Comparison of ENCODE assay signal across 8 mouse cellular contexts in the genomic region with DNA sequence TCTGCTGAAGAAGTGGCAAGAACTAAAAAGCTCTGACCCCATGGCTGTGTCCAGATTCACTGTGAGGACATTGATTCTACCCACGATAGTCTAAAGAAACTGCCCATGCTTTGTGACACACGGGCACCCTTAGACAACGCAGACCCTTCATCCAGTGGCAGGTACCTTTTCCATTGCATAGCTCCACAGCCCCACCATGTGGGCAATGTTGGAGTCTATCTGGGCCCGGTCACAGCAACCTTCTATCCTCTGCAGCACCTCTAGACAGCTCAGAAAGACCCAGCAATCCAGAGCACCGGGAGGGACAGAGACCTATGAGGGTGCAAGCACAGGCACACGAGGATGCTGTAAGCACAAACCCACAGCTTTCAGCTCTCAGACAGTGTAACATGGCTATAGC. TPM values are rescaled to one million over a fixed set of nuclear protein-coding genes. Genes with fewer than 3 reads are reported as not detected.
A peak's percentile ranks its signal among the peaks of the same experiment; 100 is the strongest.
DNase-seq lines count a peak whose midpoint lies in the region; ATAC-seq lines count a peak whose summit lies in the region.

No protein-coding gene starts in this region.

- intact Hi-C loops in left cerebral cortex, postnatal 4 days (cut with DNase I) = no loop called here

- ATAC-seq in megakaryocyte, adult 5-6 weeks (ENCODE audit: poor library complexity, severe bottlenecking) = no peak

- peak; percentile 56 to 67 for DNase-seq in cerebellum, postnatal 14 days
- no peak for DNase-seq in cerebellum, adult 11-12 months
- DNase-seq in left cerebral cortex, postnatal 4 days = peak; percentile 33
- DNase-seq in left cerebral cortex, adult 11 months (ENCODE audit: low spot score) = no peak
- peak; percentile 62 for DNase-seq in R1 (ENCODE audit: low read depth, low spot score)
- DNase-seq in naive thymus-derived CD4-positive, alpha-beta T cell, adult 2 months (ENCODE audit: low read depth) = peak; percentile 30
- DNase-seq in urinary bladder, postnatal 25 days (ENCODE audit: low spot score) = no peak

RNA-seq across cellular contexts. Expression of a gene that starts 26.4 kb away (rescaled TPM):
- total RNA-seq in left cerebral cortex, postnatal 4 days (2021) = 10 to 100 TPM; 22.6 to 23.7 TPM
- 2.2 and 3.0 TPM in 2 replicates for total RNA-seq in megakaryocyte, adult 5-6 weeks (2015)
- total RNA-seq in megakaryocyte, adult 5-6 weeks (2017) = 7.4 and 8.8 TPM in 2 replicates

RNA-seq across cellular contexts. Expression of a gene that starts 33.1 kb away (rescaled TPM):
- 10 to 100 TPM; 85.8 to 86.5 TPM for total RNA-seq in left cerebral cortex, postnatal 4 days (2021)
- 26.1 and 37.9 TPM in 2 replicates for total RNA-seq in megakaryocyte, adult 5-6 weeks (2015)
- 26.9 and 29.1 TPM in 2 replicates for total RNA-seq in megakaryocyte, adult 5-6 weeks (2017)

RNA-seq across cellular contexts. Expression of a gene that starts 41.7 kb away (rescaled TPM):
- total RNA-seq in left cerebral cortex, postnatal 4 days (2021) = 10 to 100 TPM; 52.6 to 59.3 TPM
- 22.7 and 25.3 TPM in 2 replicates for total RNA-seq in megakaryocyte, adult 5-6 weeks (2015)
- 57.6 and 69.2 TPM in 2 replicates for total RNA-seq in megakaryocyte, adult 5-6 weeks (2017)

Comparison
In these comparisons a context has a peak if more than half of its experiments do, and no peak if none do; other contexts are left out.
1. DNase-seq: peak in cerebellum, postnatal 14 days (2 of 2), left cerebral cortex, postnatal 4 days (single experiment), R1 (single experiment) and naive thymus-derived CD4-positive, alpha-beta T cell, adult 2 months (single experiment); none in cerebellum, adult 11-12 months (single experiment), left cerebral cortex, adult 11 months (single experiment) and urinary bladder, postnatal 25 days (single experiment).